Mouse (Mus musculus) G1E (cell line): ENCODE measurements around the gene Acad11. TPM values are rescaled to one million over a fixed set of nuclear protein-coding genes. Genes with fewer than 3 reads are reported as not detected.
A peak's percentile ranks its signal among the peaks of the same experiment; 100 is the strongest.

Source experiments
- ATAC-seq: 2 replicates; pipeline ENCODE4 v1.8.0; 2016; ENCODE audit warnings: mild to moderate bottlenecking; ENCODE audit not compliant: insufficient number of reproducible peaks, poor library complexity, low FRiP score, severe bottlenecking; ENCODE audit errors: extremely low read depth
- DNase-seq: peaks from one replicate; pipeline ENCODE4 v3.0.0; 2012; ENCODE audit warnings: low spot score
- H3K27me3 ChIP-seq: 2 replicates; pipeline ENCODE4 v1.6.1; 2012; ENCODE audit warnings: mild to moderate bottlenecking, low read length, inconsistent platforms; ENCODE audit not compliant: insufficient read depth
- H3K36me3 ChIP-seq: replicated peaks from 2 replicates; pipeline ENCODE3; 2012; ENCODE audit warnings: mild to moderate bottlenecking, inconsistent platforms
- H3K4me1 ChIP-seq: 2 replicates; pipeline ENCODE4 v1.6.1; 2012; ENCODE audit warnings: low read depth, low read length, inconsistent platforms, mixed read lengths; ENCODE audit not compliant: insufficient read depth
- H3K4me3 ChIP-seq: 2 replicates; pipeline ENCODE4 v1.5.1; 2012; ENCODE audit warnings: low read depth, mild to moderate bottlenecking, inconsistent platforms, low read length, moderate library complexity, mixed read lengths
- H3K9me3 ChIP-seq: replicated peaks from 2 replicates; pipeline ENCODE4 v1.6.1; 2012; ENCODE audit warnings: inconsistent platforms
- CTCF ChIP-seq: IDR thresholded peaks from 2 replicates; pipeline ENCODE4 v1.5.1; 2012; ENCODE audit warnings: low read depth, low read length, inconsistent platforms, mixed read lengths
- GATA1 ChIP-seq: IDR thresholded peaks from 2 replicates; pipeline ENCODE4 v1.6.1; 2012; ENCODE audit warnings: borderline replicate concordance, low read length, inconsistent platforms, mixed read lengths
- GATA2 ChIP-seq: IDR thresholded peaks from 2 replicates; pipeline ENCODE4 v1.6.1; 2012; ENCODE audit warnings: low read depth, low read length, inconsistent platforms, borderline replicate concordance
- POLR2AphosphoS5 ChIP-seq: IDR thresholded peaks from 2 replicates; pipeline ENCODE4 v1.6.1; 2012; ENCODE audit warnings: low read depth, low read length, inconsistent platforms; ENCODE audit not compliant: insufficient replicate concordance
- TAL1 ChIP-seq: conservative IDR thresholded peaks from 2 replicates; pipeline ENCODE4 v1.6.1; 2012; ENCODE audit warnings: low read depth, low read length, inconsistent platforms, mixed read lengths
- polyA plus RNA-seq: library from polyadenylated mRNA; stranded (reverse); fragments of >175 nt; gene quantifications from 2 replicates; pipeline ENCODE4 v1.2.3, GENCODE M21; 2012
- total RNA-seq, 2 experiments: library from RNA; stranded (forward) in 1 of 2; stranded (reverse) in 1 of 2; fragments of 200-1000 nt in 1 of 2; fragments of >200 nt in 1 of 2; fragmentation: Nextera tagmentation in 1 of 2; gene quantifications; 2 replicates each; pipeline ENCODE4 v1.2.3; 2014 to 2017

Gene Acad11
- total RNA-seq (2014; fragmentation: Nextera tagmentation): 32.5 TPM in 2 replicates
- total RNA-seq (2017): 24.0 and 26.4 TPM in 2 replicates
- 4.5 and 9.8 TPM in 2 replicates for polyA plus RNA-seq

DNA sequence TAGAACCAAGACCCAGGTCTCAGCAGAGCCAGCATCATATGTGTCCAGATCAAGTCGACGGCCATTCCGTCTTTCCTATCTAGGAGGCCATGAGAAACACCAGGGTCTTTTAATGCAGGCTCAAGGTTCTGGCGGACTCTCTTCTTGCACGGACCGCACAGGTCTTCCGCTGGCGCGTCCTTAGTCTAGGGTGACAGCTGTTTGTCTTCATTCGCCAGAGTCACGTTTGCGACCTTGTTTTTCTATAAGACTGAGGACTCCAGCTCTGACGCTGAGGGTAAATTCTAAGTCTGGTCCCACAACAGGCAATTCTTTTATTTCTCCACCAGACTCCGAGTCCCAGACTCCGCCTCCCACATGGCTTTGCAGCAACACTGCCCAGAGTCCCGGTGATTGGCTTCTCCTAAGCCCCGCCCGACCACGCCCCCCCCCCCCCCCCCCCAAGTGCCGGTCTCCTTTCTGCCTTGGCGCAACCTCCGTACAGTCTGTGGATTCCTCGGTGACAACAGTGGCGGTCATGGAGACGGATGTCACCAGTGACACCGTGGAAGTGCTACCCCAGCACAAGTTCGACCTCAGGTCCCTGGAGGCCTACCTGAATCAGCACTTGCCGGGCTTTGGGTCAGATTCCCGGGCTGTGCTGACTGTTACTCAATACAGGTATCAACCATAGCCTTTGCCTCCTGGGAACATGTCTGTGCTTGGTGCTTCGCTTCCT lies at the start of gene Acad11:
Acad11 (plus strand) TSS at position 134 of the 718 bp plus-strand sequence.
- DNase-seq (peak; percentile 89), ATAC-seq (peak; percentile 85)
- H3K4me1 ChIP-seq: peaks cover 21% of the 10 kb centered on the region
- peaks cover 28% of the 10 kb centered on the region for H3K36me3 ChIP-seq
- no peaks in the 10 kb centered on the region for H3K27me3 ChIP-seq
- TF ChIP-seq CTCF (no peak), GATA1 (no peak), TAL1 (no peak), POLR2AphosphoS5 (no peak), GATA2 (no peak)
- H3K9me3 ChIP-seq: no peaks in the 10 kb centered on the region
- H3K4me3 ChIP-seq: peak within 1 kb of the TSS; percentile 97

DNA sequence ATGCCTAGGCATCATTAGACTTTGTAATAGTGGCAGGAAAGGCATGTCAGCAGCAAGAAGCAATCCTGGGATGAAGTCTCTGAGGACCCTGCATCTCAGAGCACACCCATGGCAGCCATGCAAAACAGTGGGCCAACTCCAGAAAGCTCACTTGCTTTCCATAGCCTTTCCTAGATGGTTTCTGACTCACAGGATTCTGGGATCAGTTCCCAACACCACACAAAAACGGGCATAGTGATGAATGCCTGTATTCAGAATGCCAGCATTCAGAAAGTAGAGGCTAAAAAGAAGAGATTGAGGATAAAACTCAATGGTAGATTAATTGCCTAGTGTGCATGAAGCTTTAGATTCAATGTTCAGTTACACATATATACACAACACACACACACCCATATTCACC lies 48.7 kb upstream of the Acad11 start:
- DNase-seq (no peak), ATAC-seq (no peak)
- TF ChIP-seq TAL1: no peak
- TF ChIP-seq GATA2: no peak
- TF ChIP-seq CTCF: no peak
- no peak for TF ChIP-seq POLR2AphosphoS5
- TF ChIP-seq GATA1: no peak
- Histone ChIP-seq H3K4me1 (no peaks in the 10 kb centered on the region), H3K9me3 (no peaks in the 10 kb centered on the region), H3K4me3 (no peak overlapping the region), H3K27me3 (no peaks in the 10 kb centered on the region), H3K36me3 (no peaks in the 10 kb centered on the region)

DNA sequence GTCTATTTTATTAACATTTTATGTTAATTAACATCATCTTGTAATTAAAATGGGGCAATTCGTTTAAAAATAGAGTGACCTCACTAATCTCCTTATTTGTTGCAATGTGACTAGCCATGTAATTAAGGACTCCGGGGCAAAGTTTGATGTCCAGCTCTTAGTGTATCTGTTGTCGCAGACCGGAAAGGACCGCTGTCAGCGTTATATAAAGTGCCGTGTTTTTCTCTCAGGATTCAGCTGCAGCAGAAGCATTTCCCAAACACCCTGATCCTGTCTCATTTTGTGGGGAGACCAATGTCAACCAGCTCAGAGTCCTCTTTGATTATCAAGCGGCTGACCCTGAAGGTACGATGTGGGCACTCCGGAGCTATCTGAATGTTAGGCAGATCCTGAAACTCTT lies 42.2 kb upstream of the Acad11 start:
- Histone ChIP-seq H3K9me3 (no peaks in the 10 kb centered on the region), H3K36me3 (no peaks in the 10 kb centered on the region), H3K27me3 (no peaks in the 10 kb centered on the region), H3K4me3 (no peak overlapping the region), H3K4me1 (no peaks in the 10 kb centered on the region)
- no peak for DNase-seq
- no peak for TF ChIP-seq GATA2
- no peak for TF ChIP-seq CTCF
- TF ChIP-seq GATA1: no peak
- TF ChIP-seq TAL1: no peak
- TF ChIP-seq POLR2AphosphoS5: no peak
- ATAC-seq: no peak

DNA sequence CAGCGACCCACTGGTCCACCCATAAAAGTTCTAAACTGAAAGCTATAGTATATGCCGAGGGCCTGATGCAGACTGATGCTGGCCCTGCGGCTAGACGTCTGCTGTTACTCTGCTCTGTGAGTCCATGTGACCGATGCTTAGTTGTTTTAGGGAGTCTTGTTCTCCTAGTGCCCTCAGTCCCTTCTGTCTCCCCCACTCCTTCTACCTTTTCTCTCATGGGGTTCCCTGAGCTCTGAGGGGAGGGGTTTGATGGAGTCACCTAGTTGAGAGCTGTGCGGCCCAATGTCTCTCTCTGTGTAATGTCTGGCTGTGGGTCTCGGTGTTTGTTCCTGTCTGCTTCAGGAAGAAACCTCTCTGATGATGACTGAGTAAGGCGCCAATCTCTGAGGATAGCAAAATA lies 36.0 kb upstream of the Acad11 start:
- Histone ChIP-seq H3K9me3 (no peaks in the 10 kb centered on the region), H3K4me1 (no peaks in the 10 kb centered on the region), H3K36me3 (no peaks in the 10 kb centered on the region), H3K27me3 (no peaks in the 10 kb centered on the region), H3K4me3 (no peak overlapping the region)
- no peak for ATAC-seq
- no peak for DNase-seq
- TF ChIP-seq CTCF (no peak), TAL1 (no peak), GATA2 (no peak), POLR2AphosphoS5 (no peak), GATA1 (no peak)

DNA sequence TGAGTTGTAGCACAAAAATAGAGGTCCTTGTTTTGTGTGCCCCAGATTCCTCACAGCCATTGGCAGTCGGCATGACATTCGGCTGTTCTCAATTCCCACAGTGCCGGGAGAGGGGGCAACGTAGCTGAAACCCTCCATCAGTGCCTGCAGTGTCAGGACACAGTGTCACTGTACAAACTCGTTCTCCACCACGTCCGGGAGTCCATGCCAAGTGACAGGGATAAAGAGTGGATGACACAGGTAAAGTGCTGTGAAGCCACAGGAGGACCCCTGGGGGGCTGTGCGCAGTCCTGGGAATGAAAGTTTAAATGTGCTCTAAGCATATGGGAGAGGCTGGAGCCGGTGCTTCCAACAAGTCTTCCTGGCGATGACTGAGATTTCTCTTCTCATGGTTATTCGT lies 33.3 kb upstream of the Acad11 start:
- TF ChIP-seq TAL1: no peak
- H3K4me3 ChIP-seq: no peak overlapping the region

DNA sequence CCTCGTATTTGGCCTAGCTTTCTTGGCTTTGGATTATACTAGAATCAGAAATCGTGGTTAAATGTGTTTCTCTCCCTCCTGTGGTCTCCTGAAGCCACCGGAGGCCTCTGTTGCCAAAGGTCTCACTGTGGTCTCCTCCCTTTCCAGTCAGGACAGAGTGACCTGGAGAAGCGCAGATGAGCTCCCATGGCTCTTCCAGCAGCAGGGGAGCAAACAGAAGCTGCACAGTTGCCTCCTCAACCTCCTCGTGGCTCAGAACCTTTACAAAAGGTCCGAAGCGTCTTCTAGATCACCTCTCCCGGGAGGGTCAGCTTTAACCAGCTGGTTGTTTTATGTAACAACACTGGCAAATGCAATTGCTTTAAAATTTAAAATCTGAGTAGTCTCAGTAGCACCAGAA lies 28.9 kb upstream of the Acad11 start:
- no peak overlapping the region for H3K4me3 ChIP-seq
- DNase-seq (no peak), ATAC-seq (no peak)
- TF ChIP-seq GATA2 (no peak), CTCF (no peak), GATA1 (no peak), POLR2AphosphoS5 (no peak), TAL1 (no peak)
- H3K9me3 ChIP-seq: no peaks in the 10 kb centered on the region
- H3K27me3 ChIP-seq: no peaks in the 10 kb centered on the region; the same call in 1 of the 2 replicates
- H3K36me3 ChIP-seq: no peaks in the 10 kb centered on the region
- 0 out of 2 replicates have a peak, but pooled peaks cover 4% of the 10 kb centered on the region for H3K4me1 ChIP-seq

More for the DNA sequence above, 33.3 kb upstream of the Acad11 start:
- Histone ChIP-seq H3K27me3 (no peaks in the 10 kb centered on the region), H3K36me3 (no peaks in the 10 kb centered on the region), H3K4me1 (no peaks in the 10 kb centered on the region), H3K9me3 (no peaks in the 10 kb centered on the region)
- ATAC-seq (no peak), DNase-seq (no peak)

DNA sequence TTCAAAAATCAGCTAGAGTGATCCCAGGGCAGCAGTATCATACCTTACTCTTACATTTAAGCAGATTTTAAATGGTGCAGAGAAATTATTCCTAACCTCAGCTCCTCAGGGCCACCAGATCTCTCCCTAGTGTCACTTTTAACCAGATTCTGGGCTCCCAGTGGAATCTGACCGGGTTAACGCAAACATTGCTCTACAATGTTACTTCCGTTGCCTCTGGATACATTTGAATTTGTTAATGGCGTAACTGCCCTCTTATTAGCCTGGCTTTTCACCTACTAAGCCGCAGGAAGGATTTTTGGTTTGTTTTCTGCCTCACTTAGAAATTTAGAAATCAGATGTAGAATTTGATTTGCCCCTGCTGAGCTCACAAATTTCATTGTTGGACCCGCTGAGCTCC lies 28.5 kb upstream of the Acad11 start:
- H3K27me3 ChIP-seq: no peaks in the 10 kb centered on the region; the same call in 1 of the 2 replicates
- TF ChIP-seq GATA1: no peak
- TF ChIP-seq GATA2: no peak
- no peak for TF ChIP-seq TAL1
- no peak for TF ChIP-seq POLR2AphosphoS5
- no peak for TF ChIP-seq CTCF
- H3K4me3 ChIP-seq: no peak overlapping the region
- no peaks in the 10 kb centered on the region for H3K9me3 ChIP-seq
- H3K36me3 ChIP-seq: no peaks in the 10 kb centered on the region
- ATAC-seq (no peak), DNase-seq (no peak)
- H3K4me1 ChIP-seq: 0 out of 2 replicates have a peak, but pooled peaks cover 4% of the 10 kb centered on the region
